Mouse (Mus musculus): ENCODE measurements around the gene Trim39. TPM values are rescaled to one million over a fixed set of nuclear protein-coding genes. Genes with fewer than 3 reads are reported as not detected.
A peak's percentile ranks its signal among the peaks of the same experiment; 100 is the strongest.
"Not testable (repeated sequence)": the region's sequence is repeated elsewhere in the genome, so short reads cannot be mapped to it uniquely, and the experiment has no call there.

Gene Trim39
- total RNA-seq, 2 experiments from 2014 or later, result 8.3 TPM

GRCm38 (mm10) chr17:36245741-36246140, 26.3 kb downstream of the Trim39 start:
- DNase-seq, result no peak

- no peak for DNase-seq
Observed at GRCm38 (mm10) chr17:36244031-36244430, 28.0 kb downstream of the Trim39 start.

DNA sequence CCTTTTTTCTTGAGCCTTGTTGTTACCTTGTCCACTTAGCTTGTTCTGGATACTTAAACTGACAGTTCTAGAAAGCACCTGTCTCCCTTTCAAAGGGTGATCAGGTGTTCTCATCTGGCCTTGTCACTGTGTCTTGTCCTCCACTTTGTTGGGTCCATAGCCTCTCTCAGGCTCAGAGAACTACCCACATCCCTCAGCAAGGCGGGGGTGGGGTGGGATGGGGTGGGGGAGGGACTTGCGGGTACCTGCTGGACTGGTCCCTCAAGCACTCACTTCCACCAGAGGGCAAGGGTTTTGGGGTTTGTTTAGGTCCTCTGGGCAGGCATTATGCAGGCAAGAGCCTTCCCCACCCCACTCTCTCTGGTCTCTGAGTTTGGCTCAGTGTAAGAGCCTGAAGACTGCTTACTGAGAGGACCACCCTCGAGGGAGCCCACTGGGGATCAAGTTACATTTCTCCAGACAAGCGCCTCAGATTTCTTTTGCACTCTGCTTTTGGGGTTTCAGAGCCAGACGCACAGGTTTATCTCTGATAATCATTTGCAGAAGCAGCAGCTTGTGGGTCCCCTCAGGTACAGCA, 31.3 kb downstream of the Trim39 start:
- DNase-seq, result no peak

GRCm38 (mm10) chr17:36237321-36237921, 34.6 kb downstream of the Trim39 start:
- DNase-seq, result peak; percentile 17

GRCm38 (mm10) chr17:36235300-36235699, 36.7 kb downstream of the Trim39 start:
- DNase-seq, result not testable (repeated sequence)

GRCm38 (mm10) chr17:36233572-36233971, 38.5 kb downstream of the Trim39 start:
- no peak for DNase-seq

GRCm38 (mm10) chr17:36231318-36231717, 40.7 kb downstream of the Trim39 start:
- peak; percentile 79 for DNase-seq

DNA sequence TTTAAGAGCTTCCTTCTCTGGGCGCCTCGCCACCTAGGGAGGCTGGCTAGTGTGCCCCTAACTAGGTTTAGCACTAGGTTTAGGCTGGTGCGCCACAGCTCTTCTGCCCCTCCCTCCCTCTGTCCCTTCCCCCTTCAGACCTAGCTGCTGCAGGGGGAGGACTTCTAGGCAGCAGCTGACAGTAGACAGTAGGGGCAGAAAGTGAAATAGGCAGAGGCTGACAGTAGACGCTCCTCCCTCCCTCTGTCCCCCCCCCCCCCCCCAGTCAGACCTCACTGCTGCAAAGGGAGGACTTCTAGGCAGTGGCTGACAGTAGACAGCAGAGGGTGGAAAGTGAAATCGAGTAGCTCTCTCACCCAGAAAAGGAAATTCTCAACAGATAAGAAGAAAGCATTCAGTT, 43.0 kb downstream of the Trim39 start:
- no peak for DNase-seq

- no peak for DNase-seq
Observed at GRCm38 (mm10) chr17:36226921-36227320, 45.1 kb downstream of the Trim39 start.

DNA sequence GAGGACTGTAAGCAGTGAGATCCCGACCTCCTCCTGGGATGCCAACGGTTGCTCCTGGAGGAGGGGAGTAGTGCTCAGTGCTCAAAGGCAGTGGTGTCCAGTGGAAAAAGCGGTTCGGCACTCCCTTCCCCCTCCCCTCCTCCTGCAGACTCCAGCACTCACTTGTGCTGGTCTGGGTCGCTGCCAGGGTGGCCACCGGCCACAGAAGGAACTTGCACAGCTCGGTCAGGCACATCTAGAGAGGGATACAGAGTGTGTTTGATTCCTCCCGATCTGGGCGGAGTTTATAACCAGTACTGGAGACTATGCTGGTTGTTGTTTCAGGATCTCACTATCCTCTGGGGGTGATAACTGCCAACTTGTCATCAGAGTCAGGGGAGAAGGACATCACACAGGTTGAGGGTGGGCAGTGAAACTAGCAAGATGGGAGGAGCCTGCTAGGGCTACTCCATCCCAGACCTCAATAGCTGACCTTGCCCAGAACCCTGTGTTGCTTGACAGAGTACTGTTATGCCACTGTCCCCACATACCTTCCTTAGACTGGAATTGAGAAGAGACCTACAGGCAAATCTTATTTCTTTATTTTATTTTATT, 46.7 kb downstream of the Trim39 start:
- peak; percentile 10 for DNase-seq

DNA sequence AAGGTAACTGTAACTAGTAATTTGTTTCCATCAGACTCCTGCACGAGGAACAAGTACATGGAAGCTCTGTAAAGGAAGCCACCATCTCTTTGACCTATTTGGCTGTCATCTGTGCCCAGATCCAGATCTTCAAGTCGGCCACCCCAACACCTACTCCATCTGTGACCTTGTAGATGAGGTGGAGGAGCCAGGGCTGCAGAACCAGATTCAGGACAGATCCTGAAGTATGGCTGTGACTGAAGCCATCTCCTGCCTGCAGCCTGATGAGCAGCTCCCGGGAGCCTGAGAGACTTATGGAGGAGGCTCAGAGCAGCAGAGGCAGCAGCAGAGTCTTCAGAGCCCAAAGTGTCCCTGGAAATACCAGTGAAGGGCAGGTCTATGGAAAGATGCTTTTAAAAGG, 47.6 kb downstream of the Trim39 start:
- DNase-seq, result no peak

DNA sequence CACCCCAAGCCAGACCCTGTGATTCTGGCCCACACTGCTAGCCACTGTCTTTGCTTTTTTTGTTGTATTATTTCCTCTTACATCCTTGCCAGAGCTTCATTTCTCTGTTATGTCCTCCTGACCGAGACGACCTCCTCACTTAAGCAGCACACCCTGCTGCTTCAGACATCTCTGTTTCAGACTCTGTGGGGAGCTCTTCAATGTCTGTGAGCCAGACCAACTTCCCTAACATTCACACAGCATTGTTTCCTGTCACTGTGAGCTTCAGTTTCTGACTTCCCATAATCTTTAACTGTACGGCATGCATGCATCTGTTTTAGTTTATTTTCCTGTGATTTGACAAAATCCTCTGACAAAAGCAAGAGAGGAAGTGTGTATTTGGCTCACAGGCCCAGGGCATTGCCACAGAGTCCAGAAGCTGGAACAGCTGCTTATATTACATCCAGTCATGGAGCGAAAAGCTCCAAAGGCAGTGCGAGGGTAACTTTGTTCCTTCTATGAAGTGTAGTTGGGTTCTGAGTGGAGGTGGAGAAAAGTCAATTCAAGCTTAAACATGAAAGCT, 53.4 kb downstream of the Trim39 start:
- no peak for DNase-seq

GRCm38 (mm10) chr17:36215586-36215985, 56.5 kb downstream of the Trim39 start:
- no peak for DNase-seq

Other genes starting within 250 kb of the Trim39 start
- 1 to 10 TPM; 7.7 to 9.5 TPM for gene H2-T23, start 239.4 kb downstream of the Trim39 start, total RNA-seq (2021)
- 1 to 10 TPM; 7.9 to 9.3 TPM for gene H2-T22, start 229.5 kb downstream of the Trim39 start, total RNA-seq (2021)
- gene Gm6034, start 229.3 kb downstream of the Trim39 start, total RNA-seq (2021), result not detected
- 1 to 10 TPM in 1 of 2 experiments, under 1 TPM in 1; 0.98 to 1.1 TPM for gene Gm11127, start 213.9 kb downstream of the Trim39 start, total RNA-seq (2021)
- not detected for gene Gm19684, start 150.6 kb downstream of the Trim39 start, total RNA-seq (2021)
- not detected for gene Gm7030, start 142.8 kb downstream of the Trim39 start, total RNA-seq (2021)
- not detected for gene Gm8909, start 103.7 kb downstream of the Trim39 start, total RNA-seq (2021)
- gene H2-T3, start 82.0 kb downstream of the Trim39 start, total RNA-seq (2021), result not detected
- gene Rpp21, start 14.2 kb downstream of the Trim39 start, total RNA-seq (2021), result 10 to 100 TPM; 35.0 to 43.1 TPM
- not detected for gene H2-M10.2, start 14.2 kb upstream of the Trim39 start, total RNA-seq (2021)
- not detected for gene H2-M10.1, start 53.9 kb upstream of the Trim39 start, total RNA-seq (2021)
- gene H2-M10.3, start 96.2 kb upstream of the Trim39 start, total RNA-seq (2021), result not detected
- gene H2-M10.4, start 190.1 kb upstream of the Trim39 start, total RNA-seq (2021), result not detected